Mouse (Mus musculus) liver, embryonic 14.5 days (tissue): ENCODE results near the gene Arl2. TPM values are rescaled to one million over a fixed set of nuclear protein-coding genes. Genes with fewer than 3 reads are reported as not detected.
A peak's percentile ranks its signal among the peaks of the same experiment; 100 is the strongest.

Experiments
- ATAC-seq: fragments of 200-750 bp; cut with Nextera tagmentation; 2 replicates; pipeline ENCODE4 v1.8.0; 2017; ENCODE audit warnings: moderate number of reproducible peaks, mild to moderate bottlenecking, moderate library complexity; ENCODE audit not compliant: insufficient read depth
- DNase-seq, 3 experiments: peaks; one replicate each; pipeline ENCODE4 v3.0.0-alpha.2; 2012 to 2013; ENCODE audit warnings: low read depth in 3 of 3, low spot score in 3 of 3
- H3K27ac ChIP-seq: fragments of 300-500 bp; sonication (generic); 2 replicates; pipeline ENCODE4 v1.5.1; 2014; ENCODE audit warnings: moderate library complexity, mild to moderate bottlenecking, control low read depth, inconsistent platforms
- H3K27me3 ChIP-seq: fragments of 300-500 bp; sonication (generic); 2 replicates; pipeline ENCODE4 v1.6.1; 2014; ENCODE audit warnings: mild to moderate bottlenecking, low read length, moderate library complexity; ENCODE audit not compliant: control insufficient read depth, insufficient read depth
- H3K36me3 ChIP-seq: fragments of 300-500 bp; sonication (generic); replicated peaks from 2 replicates; pipeline ENCODE4 v1.6.1; 2014; ENCODE audit warnings: low read depth; ENCODE audit not compliant: control insufficient read depth, insufficient read depth
- H3K4me1 ChIP-seq, 2 experiments: fragments of 200-500 bp in 1 of 2; fragments of 300-500 bp in 1 of 2; sonication (generic) in 1 of 2; replicated peaks; 2 replicates each; pipeline ENCODE4 v1.6.1; 2012 to 2014; ENCODE audit warnings: antibody characterized with exemption in 1 of 2, inconsistent platforms in 1 of 2, low read length in 1 of 2; ENCODE audit not compliant: control insufficient read depth in 2 of 2, insufficient read depth in 2 of 2
- H3K4me2 ChIP-seq: fragments of 300-500 bp; sonication (generic); 2 replicates; pipeline ENCODE4 v1.6.1; 2014; ENCODE audit warnings: low read depth, mild to moderate bottlenecking, control low read depth, moderate library complexity
- H3K4me3 ChIP-seq, 2 experiments: fragments of 200-500 bp in 1 of 2; fragments of 300-500 bp in 1 of 2; sonication (generic) in 1 of 2; 2 replicates each; pipeline ENCODE4 v1.5.1; 2012 to 2014; ENCODE audit warnings: low read depth in 2 of 2, low read length in 2 of 2, mild to moderate bottlenecking in 2 of 2, control low read depth in 1 of 2, inconsistent platforms in 1 of 2, moderate library complexity in 1 of 2; ENCODE audit not compliant: insufficient read depth in 1 of 2
- H3K9ac ChIP-seq: fragments of 300-500 bp; sonication (generic); replicated peaks from 2 replicates; pipeline ENCODE4 v1.6.1; 2014; ENCODE audit warnings: mild to moderate bottlenecking, control low read depth, moderate library complexity
- H3K9me3 ChIP-seq: fragments of 300-500 bp; sonication (generic); 2 replicates; pipeline ENCODE4 v1.6.1; 2016; ENCODE audit warnings: low read length, mixed read lengths; ENCODE audit not compliant: control insufficient read depth
- CTCF ChIP-seq: IDR thresholded peaks from 2 replicates; pipeline ENCODE4 v1.5.1; 2016; ENCODE audit warnings: antibody characterized with exemption, low read depth, control low read depth
- EP300 ChIP-seq: IDR thresholded peaks from 2 replicates; pipeline ENCODE4 v1.6.1; 2016; ENCODE audit warnings: antibody characterized with exemption, low read depth
- WGBS: fragments of 180-500 bp; shearing (Covaris S2); extraction: QIAGEN DNeasy Blood & Tissue Kit; methylation state at CpG from one replicate; pipeline ENCODE4 v1.1.7; 2014; ENCODE audit not compliant: insufficient replicate concordance; 5-methylcytosine and 5-hydroxymethylcytosine counted together
- polyA plus RNA-seq, 2 experiments: library from polyadenylated mRNA; depleted of rRNA in 1 of 2; stranded (reverse) in 1 of 2; unstranded in 1 of 2; fragments of >200 nt; fragmentation: Nextera tagmentation in 1 of 2; extraction: Ambion mirVana in 1 of 2; gene quantifications; 2 replicates each; pipeline versions ENCODE4 v1.2.1 to v1.2.3; 2012 to 2014

Arl2 gene
- polyA plus RNA-seq, 2 experiments: 22.4 to 26.1 TPM

DNA sequence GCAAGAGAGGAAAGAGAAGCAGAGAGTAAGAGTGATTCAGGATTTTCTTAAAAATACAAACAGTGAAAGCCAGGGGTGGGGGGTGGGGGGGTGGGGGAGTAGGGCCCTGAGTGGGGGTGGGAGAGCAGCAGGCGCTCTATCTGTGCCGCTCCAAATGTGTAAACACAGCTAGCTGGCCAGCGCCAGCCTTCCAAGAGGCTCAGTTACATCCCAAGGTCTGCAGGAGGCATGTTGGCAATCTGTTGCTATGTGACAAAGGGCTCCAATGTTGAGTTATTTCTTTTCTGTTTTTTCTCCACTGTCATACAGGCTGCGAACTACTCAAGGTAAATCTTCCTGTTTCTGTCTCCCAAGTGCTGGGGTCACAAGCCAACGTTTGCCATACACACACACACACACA lies 33.4 kb upstream of the Arl2 start:
- no peak overlapping the region for H3K4me3 ChIP-seq
- no peak for ATAC-seq
- DNase-seq: no peak

DNA sequence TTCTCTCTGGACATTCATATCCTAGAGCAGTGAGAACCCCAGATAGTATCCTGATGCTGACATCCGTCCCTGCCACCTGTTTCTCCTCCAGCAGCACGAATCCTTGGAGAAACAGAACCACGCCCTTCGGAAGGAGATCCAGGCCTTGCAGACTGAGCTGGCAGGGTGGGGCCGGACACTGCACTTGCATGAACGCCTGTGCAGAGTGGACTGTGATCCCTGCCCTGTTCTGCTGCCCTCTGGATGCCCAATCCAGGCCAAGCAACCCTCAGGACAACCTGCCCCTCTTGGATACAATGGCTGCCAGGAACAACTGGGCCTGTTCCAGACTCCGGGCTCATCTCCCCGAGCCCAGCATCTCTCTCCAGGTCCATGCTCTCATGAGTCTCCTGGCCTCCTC lies 29.9 kb upstream of the Arl2 start:
- Histone ChIP-seq H3K27ac (no peak overlapping the region), H3K4me1 (no peaks in the 10 kb centered on the region), H3K9me3 (no peaks in the 10 kb centered on the region), H3K4me3 (no peak overlapping the region), H3K9ac (no peak overlapping the region), H3K27me3 (no peaks in the 10 kb centered on the region), H3K36me3 (no peaks in the 10 kb centered on the region), H3K4me2 (no peak overlapping the region)
- WGBS: 54% methylated on average over 8 of the region's 8 CpGs
- TF ChIP-seq EP300 (no peak), CTCF (no peak)
- ATAC-seq (no peak), DNase-seq (no peak)

More for the DNA sequence above, 33.4 kb upstream of the Arl2 start:
- Histone ChIP-seq H3K9me3 (no peaks in the 10 kb centered on the region), H3K27ac (no peak overlapping the region), H3K27me3 (no peaks in the 10 kb centered on the region), H3K36me3 (no peaks in the 10 kb centered on the region), H3K4me1 (no peaks in the 10 kb centered on the region), H3K4me2 (no peak overlapping the region), H3K9ac (no peak overlapping the region)
- TF ChIP-seq CTCF: no peak
- TF ChIP-seq EP300: no peak
- WGBS: 32% methylated on average over 5 of the region's 5 CpGs

DNA sequence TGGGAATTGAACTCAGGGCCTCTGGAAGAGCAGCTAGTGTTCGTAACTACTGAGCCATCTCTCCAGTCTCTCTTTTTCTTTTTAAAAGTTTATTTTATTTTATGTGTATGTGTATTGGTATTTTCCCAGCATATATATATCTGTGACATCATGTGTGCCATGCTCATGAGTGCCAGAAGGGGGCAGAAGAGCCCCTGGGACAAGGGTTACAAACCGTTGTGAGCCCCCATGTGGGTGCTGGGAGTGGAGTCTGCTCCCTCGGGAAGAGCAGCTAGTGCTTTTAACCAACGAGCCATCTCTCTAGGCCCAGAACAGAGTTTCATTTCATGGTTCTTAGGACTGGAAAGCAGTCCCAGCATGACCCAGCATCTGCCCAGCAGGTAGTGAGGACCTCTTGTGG lies 25.4 kb upstream of the Arl2 start:
- Histone ChIP-seq H3K27me3 (no peaks in the 10 kb centered on the region), H3K27ac (no peak overlapping the region), H3K4me3 (no peak overlapping the region), H3K9ac (no peak overlapping the region), H3K9me3 (no peaks in the 10 kb centered on the region), H3K4me1 (peaks cover 3 to 4% of the 10 kb centered on the region in 2 experiments; a peak in 2 of 4 replicates), H3K36me3 (no peaks in the 10 kb centered on the region), H3K4me2 (no peak overlapping the region)
- TF ChIP-seq EP300 (no peak), CTCF (peak; percentile 53)
- DNase-seq (no peak), ATAC-seq (no peak)
- 54% methylated on average over 4 of the region's 4 CpGs for WGBS

DNA sequence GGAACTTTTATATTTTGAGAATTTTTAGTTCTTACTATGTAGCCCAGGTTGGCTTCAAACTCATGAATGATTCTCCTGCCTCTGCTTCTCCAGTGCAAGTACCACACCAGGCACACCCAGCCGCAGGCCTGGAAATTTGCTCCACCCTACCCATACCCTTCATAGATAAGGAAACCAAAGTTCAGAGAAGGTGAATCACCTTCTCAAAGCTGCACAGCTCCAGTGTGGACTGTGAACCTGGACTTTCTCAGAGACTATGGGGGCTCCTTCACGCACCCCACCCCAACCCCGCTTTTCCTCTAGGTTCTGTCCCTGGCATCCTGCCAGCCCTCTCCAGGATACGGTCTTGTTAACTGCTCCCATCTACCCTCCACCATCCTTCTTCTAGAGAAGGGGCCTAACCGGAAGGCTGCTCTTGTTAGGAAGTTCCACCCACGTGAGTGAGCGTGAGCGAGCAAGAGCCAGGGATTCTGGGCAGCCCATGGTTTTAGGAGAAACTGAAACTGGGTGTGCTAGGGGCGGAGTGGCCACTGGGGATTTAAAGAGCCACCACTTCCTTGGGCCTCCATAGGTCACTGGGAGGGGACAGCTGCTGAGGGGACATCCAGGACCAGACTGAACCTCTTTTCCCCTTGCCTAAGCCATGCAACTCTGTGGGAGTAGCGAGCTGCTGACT lies 22.7 kb upstream of the Arl2 start:
- no peak overlapping the region for H3K27ac ChIP-seq
- no peaks in the 10 kb centered on the region for H3K27me3 ChIP-seq
- H3K9ac ChIP-seq: no peak overlapping the region
- ATAC-seq (no peak), DNase-seq (no peak)
- peaks cover 3 to 4% of the 10 kb centered on the region in 2 experiments; a peak in 2 of 4 replicates for H3K4me1 ChIP-seq
- no peak overlapping the region for H3K4me3 ChIP-seq
- WGBS: 56% methylated on average over 10 of the region's 10 CpGs
- H3K9me3 ChIP-seq: no peaks in the 10 kb centered on the region
- no peak overlapping the region for H3K4me2 ChIP-seq
- no peaks in the 10 kb centered on the region for H3K36me3 ChIP-seq
- TF ChIP-seq EP300: no peak
- TF ChIP-seq CTCF: no peak

DNA sequence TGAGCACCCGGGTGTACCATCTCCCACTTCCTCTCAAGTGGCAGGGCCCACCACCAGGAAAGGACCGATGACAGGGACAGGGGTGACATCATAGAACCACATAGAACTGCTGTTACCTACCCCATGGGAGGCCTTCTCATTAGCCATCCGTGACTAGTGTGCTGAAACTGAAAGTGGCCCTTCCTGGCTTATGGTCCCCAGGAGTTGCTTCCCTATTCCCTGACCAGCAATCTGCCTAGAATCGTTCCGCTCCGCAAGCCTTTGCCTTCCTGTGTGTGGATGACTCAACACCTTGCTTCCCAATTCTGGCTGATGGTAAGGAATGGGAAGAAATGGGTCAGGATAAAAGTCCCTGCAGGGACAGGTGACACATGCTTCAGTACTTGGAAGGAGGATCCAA lies 15.9 kb upstream of the Arl2 start:
- Histone ChIP-seq H3K9ac (no peak overlapping the region), H3K4me3 (no peak overlapping the region), H3K27ac (no peak overlapping the region), H3K4me2 (no peak overlapping the region), H3K9me3 (no peaks in the 10 kb centered on the region), H3K36me3 (no peaks in the 10 kb centered on the region), H3K4me1 (peaks cover 0 to 11% of the 10 kb centered on the region in 2 experiments; a peak in 2 of 4 replicates), H3K27me3 (no peaks in the 10 kb centered on the region)
- no peak for DNase-seq
- 27% methylated on average over 6 of the region's 6 CpGs for WGBS
- no peak for TF ChIP-seq CTCF
- TF ChIP-seq EP300: no peak
- ATAC-seq: no peak
